Mouse (Mus musculus): ENCODE results near the gene 6330409D20Rik.
A peak's percentile ranks its signal among the peaks of the same experiment; 100 is the strongest.

6330409D20Rik gene

DNA sequence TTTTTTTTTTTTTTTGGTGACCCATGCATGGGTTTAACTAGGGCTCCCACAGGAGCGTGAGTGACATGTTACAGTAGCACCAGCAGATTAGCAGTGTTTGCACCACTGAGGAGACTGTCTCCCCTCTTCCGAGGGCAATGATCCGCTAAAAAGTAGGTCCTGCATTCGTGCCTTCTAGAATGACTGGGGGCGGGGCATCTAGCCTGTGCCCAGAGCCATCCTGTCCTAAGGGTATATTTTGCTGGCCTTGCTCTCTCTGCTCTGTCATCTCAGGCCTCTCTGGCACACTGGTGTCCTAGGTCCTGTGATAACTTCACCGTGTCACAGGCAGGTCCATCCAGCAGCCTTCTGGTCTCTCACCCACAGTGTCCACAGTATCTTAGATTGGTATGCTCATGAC is 41.1 kb downstream of the 6330409D20Rik start:
- DNase-seq (ENCODE audit: low spot score in 2 of 2): no peak

GRCm38 (mm10) chr2:32694691-32695090 is 46.1 kb downstream of the 6330409D20Rik start:
- DNase-seq (ENCODE audit: low spot score in 2 of 2): no peak

DNA sequence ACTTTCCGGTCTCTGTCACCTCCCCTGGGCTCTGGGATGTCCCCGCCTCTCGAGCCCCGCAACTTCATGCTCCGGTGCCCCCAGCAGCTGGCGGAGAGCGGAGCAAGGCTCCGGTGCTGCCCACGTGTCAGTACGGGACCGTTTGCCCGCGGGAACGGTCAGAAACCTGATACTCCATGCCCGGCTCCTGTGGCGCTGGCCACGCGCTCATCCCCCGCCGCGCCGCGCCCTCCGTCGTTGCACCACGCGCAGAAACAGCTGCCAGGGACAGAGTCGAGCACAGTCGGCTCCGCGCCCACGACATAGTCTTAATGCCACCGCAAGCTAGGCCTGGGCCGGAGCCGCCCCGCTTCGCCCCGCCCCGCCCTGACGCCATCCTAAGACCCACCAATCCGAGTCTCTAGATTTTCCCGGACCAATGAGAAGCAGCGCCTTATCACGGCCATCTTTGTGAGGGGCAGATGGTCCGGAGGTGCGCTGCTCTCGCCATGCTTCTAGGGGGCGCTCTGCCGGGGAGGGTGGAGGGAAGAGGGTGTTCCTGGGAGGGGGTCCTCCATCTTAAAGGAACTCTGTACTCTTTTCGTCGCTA is 46.9 kb downstream of the 6330409D20Rik start:
- DNase-seq (ENCODE audit: low spot score in 2 of 2): peak; percentile 89 to 93

DNA sequence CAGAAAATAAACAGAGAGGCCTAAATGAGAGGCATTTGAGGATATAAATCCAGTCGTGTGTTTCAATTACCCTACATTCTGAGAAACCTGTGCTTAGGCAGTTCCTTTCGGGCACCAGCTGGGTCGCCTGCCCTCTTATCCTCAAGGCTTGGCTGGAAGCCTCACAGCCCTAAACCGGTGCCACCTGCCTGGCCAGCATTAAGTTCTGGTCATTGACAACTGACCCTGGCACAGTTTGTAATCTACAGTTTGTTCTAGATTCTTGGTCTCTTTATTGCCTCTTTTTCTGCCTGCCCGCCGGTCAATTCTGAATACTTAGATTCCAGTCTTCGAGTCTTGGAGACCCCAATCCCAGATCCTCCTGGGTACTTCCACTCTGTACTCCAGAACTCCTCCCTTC is 47.5 kb downstream of the 6330409D20Rik start:
- DNase-seq (ENCODE audit: low spot score in 2 of 2): no peak

DNA sequence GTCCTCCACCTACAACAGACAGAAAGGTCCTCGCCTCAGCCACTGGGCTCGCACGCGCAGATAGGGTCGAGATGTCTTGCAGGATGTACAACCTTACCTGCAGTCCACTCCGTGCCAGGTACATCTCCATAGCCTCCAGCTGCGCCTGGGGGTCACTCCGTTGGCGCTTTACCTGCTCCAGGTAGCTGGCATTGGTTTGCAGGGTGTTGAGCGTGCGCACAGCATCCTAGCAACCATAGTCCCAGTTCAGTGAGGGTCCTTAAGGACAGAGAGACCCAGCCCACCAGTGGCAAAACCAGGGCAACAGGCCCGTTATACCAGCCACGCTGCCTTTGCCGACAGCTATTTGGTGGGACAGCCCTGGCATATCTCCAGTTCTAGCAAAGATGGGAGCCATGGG is 48.3 kb downstream of the 6330409D20Rik start:
- DNase-seq (ENCODE audit: low spot score in 2 of 2): no peak

GRCm38 (mm10) chr2:32691041-32691440 is 49.8 kb downstream of the 6330409D20Rik start:
- DNase-seq (ENCODE audit: low spot score in 2 of 2): no peak

DNA sequence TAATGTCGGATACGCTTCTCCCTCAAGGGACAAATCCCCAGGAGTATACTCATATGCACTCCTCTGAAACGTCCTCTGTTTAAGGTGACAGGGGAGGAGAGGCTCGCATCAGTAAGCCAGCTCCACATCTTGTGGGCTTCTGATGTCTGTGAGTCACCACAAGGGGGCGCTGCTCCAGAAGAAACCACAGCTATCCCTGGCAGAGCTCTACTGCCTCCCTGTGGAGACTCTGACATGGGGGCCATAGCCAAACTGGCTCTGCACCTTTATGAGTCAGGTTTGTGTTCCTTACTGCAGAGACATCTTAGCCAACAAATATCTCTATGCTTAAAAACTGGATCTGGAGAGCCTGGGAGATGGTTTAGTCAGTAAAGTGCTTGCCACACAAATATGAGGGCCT is 51.4 kb downstream of the 6330409D20Rik start:
- peak; percentile 83 for DNase-seq (ENCODE audit: low spot score in 2 of 2)

- no peak for DNase-seq (ENCODE audit: low spot score in 2 of 2)
Observed at GRCm38 (mm10) chr2:32687562-32687961, 53.3 kb downstream of the 6330409D20Rik start.

GRCm38 (mm10) chr2:32686640-32687039 is 54.2 kb downstream of the 6330409D20Rik start:
- no peak for DNase-seq (ENCODE audit: low spot score in 2 of 2)

GRCm38 (mm10) chr2:32685807-32686206 is 55.0 kb downstream of the 6330409D20Rik start:
- no peak for DNase-seq (ENCODE audit: low spot score in 2 of 2)

DNA sequence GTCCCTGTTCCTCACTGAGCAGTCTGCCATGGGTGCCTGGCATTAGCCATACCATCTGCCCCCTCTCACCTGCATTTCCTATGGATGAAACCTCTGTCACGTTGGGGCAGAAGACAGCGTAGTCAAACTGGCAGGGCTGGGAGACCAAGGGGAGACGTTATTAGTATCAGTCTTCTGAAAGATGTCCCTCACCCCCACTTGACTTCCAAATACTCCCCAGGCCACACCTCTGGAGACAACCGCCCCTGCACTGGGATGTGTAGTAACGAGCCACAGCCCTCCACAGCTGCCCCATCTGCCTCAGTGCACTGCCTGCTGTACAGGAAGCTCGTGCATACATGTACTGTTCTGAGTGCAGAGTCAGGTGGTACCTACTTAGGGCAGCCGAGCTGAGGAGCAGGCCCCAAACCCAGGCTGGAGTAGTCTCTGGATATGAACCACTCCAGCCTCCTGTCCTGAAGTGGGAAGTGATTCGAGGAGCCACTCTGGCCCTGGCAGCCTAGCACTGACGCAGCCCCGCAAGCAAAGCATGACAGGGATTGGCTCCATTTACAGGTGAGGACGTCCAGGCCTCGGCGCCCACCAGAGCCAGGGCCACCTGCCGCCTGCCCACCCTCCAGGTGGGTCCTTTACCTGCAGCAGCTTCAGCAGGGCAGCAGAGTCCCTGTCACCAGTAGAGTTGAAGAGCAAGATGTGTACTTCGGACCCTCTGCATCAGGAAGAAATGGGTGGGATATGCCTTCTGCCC is 56.0 kb downstream of the 6330409D20Rik start:
- no peak for DNase-seq (ENCODE audit: low spot score in 2 of 2)

DNA sequence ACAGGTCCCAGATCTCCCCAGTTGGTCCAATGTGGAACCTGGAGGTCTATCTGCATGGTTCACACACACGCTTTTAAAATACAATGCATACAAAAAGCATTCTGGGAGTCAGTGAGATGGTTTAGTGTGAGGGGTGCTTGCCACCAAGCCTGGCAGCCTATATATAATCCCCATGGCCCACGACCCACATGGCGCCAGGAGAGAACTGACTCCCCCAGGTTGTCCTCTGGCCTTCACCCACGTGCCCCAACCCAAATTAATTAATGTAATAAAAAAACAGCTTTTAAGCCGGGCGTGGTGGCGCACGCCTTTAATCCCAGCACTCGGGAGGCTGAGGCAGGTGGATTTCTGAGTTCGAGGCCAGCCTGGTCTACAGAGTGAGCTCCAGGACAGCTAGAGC is 57.1 kb downstream of the 6330409D20Rik start:
- DNase-seq (ENCODE audit: low spot score in 2 of 2): no peak

DNA sequence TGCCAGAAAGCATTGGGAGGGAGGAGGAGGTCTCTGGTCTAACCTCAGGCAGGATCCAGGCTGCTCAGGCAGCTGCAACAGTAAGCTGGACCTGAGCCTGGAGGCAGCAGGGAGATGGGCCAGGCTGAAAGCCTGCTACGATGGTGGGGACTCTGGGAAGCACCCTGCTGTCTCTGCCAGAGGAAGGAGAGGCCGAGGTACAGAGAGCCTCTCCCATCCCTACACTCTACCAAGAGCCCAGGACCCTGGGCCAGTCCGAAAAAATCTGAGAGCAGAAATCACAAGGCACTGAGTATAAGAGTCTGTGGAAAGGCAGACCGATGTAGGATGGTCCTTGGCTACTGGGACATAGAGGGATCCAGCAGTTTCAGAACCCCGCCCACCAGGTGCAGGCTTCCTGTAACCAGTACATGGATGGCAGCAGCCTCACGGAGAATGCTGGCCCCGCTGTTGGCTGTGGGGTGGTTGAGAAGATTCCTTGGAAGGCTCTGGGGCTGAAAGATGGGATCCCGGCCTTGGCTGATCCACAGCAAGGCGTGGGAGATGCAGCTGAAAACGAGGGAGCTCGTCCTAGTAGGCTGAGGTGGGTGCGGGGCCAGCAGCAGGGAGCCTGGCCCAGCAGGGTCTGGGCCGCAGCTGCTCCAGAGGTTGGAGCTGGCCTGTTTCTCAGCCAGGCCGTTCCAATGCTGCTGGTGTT is 57.9 kb downstream of the 6330409D20Rik start:
- no peak for DNase-seq (ENCODE audit: low spot score in 2 of 2)

Data from right cerebral cortex, postnatal 36 days (tissue).